Mouse (Mus musculus) c-Kit-positive CD71-positive TER-119-negative erythroid progenitor cells, embryonic 14.5 days (primary cell): ENCODE measurements around the gene Olfr54.
"Not testable (repeated sequence)": the region's sequence is repeated elsewhere in the genome, so short reads cannot be mapped to it uniquely, and the experiment has no call there.

ENCODE experiments used
- DNase-seq: peaks from one replicate; pipeline ENCODE4 v3.0.0-alpha.2; 2013; ENCODE audit warnings: low read depth

The Olfr54 gene

GRCm38 (mm10) chr11:51013936-51014335 is at the start of gene Olfr54:
Gene Olfr54, plus strand, starts transcription at chr11:51014236.
- DNase-seq: no peak

GRCm38 (mm10) chr11:50964886-50965285 is 49.1 kb upstream of the Olfr54 start:
- no peak for DNase-seq

GRCm38 (mm10) chr11:50966230-50966629 is 47.8 kb upstream of the Olfr54 start, which contains the start of gene Olfr1378:
Gene Olfr1378, plus strand, starts transcription at chr11:50966530.
- DNase-seq: no peak

- no peak for DNase-seq
Measured at GRCm38 (mm10) chr11:50977216-50977615, 36.8 kb upstream of the Olfr54 start.

- DNase-seq: no peak
Measured at GRCm38 (mm10) chr11:50981667-50982066, 32.4 kb upstream of the Olfr54 start, which contains the start of gene Olfr1377. Gene Olfr1377, plus strand, starts transcription at chr11:50981967.

GRCm38 (mm10) chr11:51003296-51003695 is 10.7 kb upstream of the Olfr54 start, which contains the start of gene Olfr51:
Gene Olfr51, plus strand, starts transcription at chr11:51003596.
- no peak for DNase-seq

GRCm38 (mm10) chr11:51011821-51012220 is 2.2 kb upstream of the Olfr54 start:
- no peak for DNase-seq

GRCm38 (mm10) chr11:51016341-51016740 is 2.3 kb downstream of the Olfr54 start:
- no peak for DNase-seq

- not testable (repeated sequence) for DNase-seq
Measured at GRCm38 (mm10) chr11:51026811-51027210, 12.8 kb downstream of the Olfr54 start.

- DNase-seq: not testable (repeated sequence)
Measured at GRCm38 (mm10) chr11:51029381-51029780, 15.3 kb downstream of the Olfr54 start.

GRCm38 (mm10) chr11:51030225-51030624 is 16.2 kb downstream of the Olfr54 start:
- no peak for DNase-seq

- DNase-seq: peak; percentile 7
Measured at GRCm38 (mm10) chr11:51032851-51033250, 18.8 kb downstream of the Olfr54 start.

- DNase-seq: not testable (repeated sequence)
Measured at GRCm38 (mm10) chr11:51034141-51034540, 20.1 kb downstream of the Olfr54 start.

GRCm38 (mm10) chr11:51035951-51036350 is 21.9 kb downstream of the Olfr54 start:
- no peak for DNase-seq

GRCm38 (mm10) chr11:51044776-51045175 is 30.7 kb downstream of the Olfr54 start:
- not testable (repeated sequence) for DNase-seq

- not testable (repeated sequence) for DNase-seq
Measured at GRCm38 (mm10) chr11:51047809-51048208, 33.8 kb downstream of the Olfr54 start, which contains the start of gene Olfr1375. Gene Olfr1375, plus strand, starts transcription at chr11:51048109.

GRCm38 (mm10) chr11:51051678-51052077 is 37.6 kb downstream of the Olfr54 start:
- no peak for DNase-seq

- DNase-seq: no peak
Measured at GRCm38 (mm10) chr11:51053230-51053629, 39.2 kb downstream of the Olfr54 start.

- DNase-seq: peak; percentile 33
Measured at GRCm38 (mm10) chr11:51059151-51059571, 45.1 kb downstream of the Olfr54 start, which contains the start of gene Zfp354a. Gene Zfp354a, plus strand, starts transcription at chr11:51059257.

GRCm38 (mm10) chr11:51059640-51060039 is 45.6 kb downstream of the Olfr54 start:
- no peak for DNase-seq

GRCm38 (mm10) chr11:51060981-51061380 is 46.9 kb downstream of the Olfr54 start:
- DNase-seq: no peak

- DNase-seq: no peak
Measured at GRCm38 (mm10) chr11:51063276-51063675, 49.2 kb downstream of the Olfr54 start.

GRCm38 (mm10) chr11:51063841-51064240 is 49.8 kb downstream of the Olfr54 start:
- no peak for DNase-seq
